Mouse (Mus musculus) brain, embryonic 14.5 days (tissue): ENCODE measurements around the gene Ttll2.
"Not testable (repeated sequence)": the region's sequence is repeated elsewhere in the genome, so short reads cannot be mapped to it uniquely, and the experiment has no call there.

Experiments used
- CTCF ChIP-seq: fragments of 200-500 bp; IDR thresholded peaks from 2 replicates; pipeline ENCODE4 v1.5.1; 2012; ENCODE audit warnings: inconsistent platforms, mild to moderate bottlenecking, moderate library complexity, borderline replicate concordance; ENCODE audit not compliant: insufficient read depth, insufficient read length; ENCODE audit errors: extremely low read depth
- POLR2A ChIP-seq: fragments of 200-500 bp; IDR thresholded peaks from 2 replicates; pipeline ENCODE4 v1.6.1; 2012; ENCODE audit warnings: mild to moderate bottlenecking, inconsistent platforms, borderline replicate concordance; ENCODE audit not compliant: poor library complexity, insufficient read depth, insufficient read length, severe bottlenecking; ENCODE audit errors: extremely low read depth

DNA sequence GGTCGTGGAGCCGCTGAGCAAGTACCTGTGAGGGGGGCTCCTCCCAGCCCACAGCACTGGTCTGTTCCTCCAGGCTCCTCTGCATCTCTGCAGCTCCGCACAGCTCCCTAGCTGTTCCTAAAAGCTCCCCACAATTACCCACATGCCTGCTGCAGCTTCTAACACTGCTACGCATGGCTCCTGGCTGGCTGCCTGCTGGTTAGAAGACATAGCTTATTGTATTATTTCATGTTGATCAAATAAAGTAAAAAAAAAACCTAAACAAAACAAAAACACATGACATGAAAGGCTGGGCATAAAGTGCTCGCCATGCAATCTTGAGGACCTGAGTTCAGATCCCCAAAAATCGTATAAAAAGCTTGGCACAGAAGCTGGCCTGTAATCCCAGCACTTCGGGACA, 37.4 kb upstream of the Ttll2 start:
- TF ChIP-seq POLR2A, CTCF: not testable (repeated sequence)
